Mouse (Mus musculus) erythroblast, embryonic 14.5 days (primary cell): ENCODE results near the gene Cdk6.

ENCODE experiments used
- GATA1 ChIP-seq: IDR thresholded peaks from 2 replicates; pipeline ENCODE4 v1.6.1; 2012; ENCODE audit warnings: low read length, inconsistent platforms, mixed read lengths
- TAL1 ChIP-seq: IDR thresholded peaks from 3 replicates; pipeline ENCODE4 v1.6.1; 2012; ENCODE audit warnings: low read length, inconsistent platforms, mixed read lengths

DNA sequence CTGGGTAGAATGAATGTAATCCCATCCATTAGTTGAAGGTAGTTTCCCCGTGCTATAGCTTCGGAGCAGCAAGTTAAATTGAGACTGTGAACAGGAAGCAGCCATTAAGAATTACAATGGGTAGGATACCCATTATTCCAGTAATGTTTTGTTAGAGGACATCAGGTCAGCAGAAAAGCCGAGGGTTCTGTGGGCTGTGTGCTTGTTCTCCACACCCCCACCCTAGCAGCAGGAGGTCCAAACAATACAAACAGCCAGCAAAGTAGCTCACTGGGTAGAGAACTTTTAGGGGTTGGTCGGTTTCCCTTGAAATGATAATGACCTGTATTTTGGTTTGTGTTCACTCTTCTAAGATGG is 45.4 kb downstream of the Cdk6 start:
- no peak for TF ChIP-seq GATA1
- no peak for TF ChIP-seq TAL1
